Mouse (Mus musculus) layer of hippocampus, postnatal 10 days (tissue): ENCODE results near the gene Rnf130. TPM values are rescaled to one million over a fixed set of nuclear protein-coding genes. Genes with fewer than 3 reads are reported as not detected.

Source experiments
- DNase-seq, 2 experiments: peaks; one replicate each; pipeline ENCODE4 v3.0.0; 2021; ENCODE audit warnings: low spot score in 2 of 2
- microRNA-seq, 2 experiments: library from miRNA; unstranded; fragments of <30 nt; microRNA quantifications; one replicate each; pipeline ENCODE4 v1.2.0; 2021
- total RNA-seq, 2 experiments: library from RNA; stranded (reverse); gene quantifications; 2 replicates each; pipeline ENCODE4 v1.2.3; 2021

The Rnf130 gene
- total RNA-seq, 2 experiments from 2014 or later: 84.5 to 87.4 TPM

DNA sequence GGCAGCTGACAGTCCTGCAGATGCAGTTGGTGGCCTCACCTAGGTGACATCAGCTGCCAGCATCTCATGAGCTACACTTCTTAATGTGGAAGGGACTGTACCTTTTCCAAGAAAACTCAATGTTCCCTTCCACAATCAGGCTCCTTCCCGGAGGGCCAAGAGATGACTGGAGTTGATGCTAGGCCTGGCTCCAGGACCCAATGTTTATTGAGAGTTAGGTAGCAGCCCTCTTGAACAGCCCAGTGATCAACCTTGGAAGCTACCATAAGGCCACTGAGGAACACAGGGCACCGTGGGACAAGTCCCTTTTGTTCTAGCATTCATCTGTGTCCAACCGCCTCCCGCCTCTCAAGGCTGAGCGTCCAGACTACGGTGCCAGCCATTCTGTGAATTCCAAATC, 107.1 kb downstream of the Rnf130 start:
- DNase-seq: no peak

DNA sequence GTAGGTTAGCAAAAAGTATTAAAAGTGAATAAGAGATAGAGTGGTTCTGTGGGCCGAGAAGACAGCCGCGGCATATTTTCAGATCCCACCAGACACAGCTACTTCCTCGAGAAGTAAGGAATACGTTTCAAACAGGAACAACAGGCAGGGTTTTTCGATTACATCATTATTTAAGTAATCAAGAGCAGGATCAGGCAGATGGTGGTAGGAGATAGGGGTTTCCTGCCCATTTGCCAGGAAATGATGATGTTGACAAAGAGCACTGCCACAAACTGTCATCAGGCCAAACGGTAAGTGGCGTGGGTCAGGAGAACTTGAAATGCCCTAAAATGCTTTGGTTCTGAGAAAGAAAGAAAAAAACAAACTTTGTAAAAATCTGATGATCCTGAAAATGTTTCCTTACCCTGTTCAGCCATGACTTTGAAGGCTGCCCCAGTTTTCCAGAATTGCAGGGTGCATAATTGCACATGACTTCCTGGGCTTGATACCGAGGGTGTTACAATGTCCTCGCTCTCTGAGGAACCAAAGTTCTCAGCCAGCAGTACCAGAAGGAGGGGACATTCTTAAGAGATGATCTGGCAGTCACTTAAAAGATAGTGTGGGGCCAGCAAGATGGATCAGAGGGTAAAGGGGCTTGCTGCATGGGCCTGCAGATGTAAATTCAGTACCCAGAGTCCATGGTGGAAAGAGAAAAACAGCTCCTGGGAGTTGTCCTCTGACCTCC, 109.2 kb downstream of the Rnf130 start:
- DNase-seq: no peak

DNA sequence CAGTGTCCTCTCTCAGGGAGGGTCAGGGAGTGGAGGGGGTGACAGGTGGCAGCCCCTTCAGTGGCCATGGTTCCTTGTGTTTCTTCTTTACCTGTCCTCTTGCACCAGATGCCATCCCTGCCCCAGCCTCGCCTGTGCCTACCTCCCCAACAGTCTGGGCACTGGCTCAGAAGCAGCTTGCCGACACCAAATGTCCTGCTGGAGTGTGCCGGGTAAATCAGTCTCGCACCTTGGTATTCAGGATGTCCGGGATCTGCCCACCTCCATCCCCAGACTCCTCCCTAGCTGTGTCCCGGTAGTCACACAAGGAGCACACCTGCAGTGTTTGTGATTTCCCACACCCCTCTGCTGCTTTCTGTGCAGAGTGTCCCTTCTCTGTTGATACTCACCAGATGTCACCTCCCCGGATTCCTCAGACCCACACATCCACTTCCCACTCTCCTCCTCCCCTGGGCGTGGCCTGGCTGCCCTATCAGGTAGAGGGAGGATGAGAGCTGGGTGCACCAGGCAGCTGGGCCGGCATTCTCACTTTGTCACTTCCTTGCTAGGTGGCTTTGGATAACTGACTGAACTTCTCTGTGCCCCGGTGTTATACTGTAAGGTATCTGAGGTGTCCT, 113.2 kb downstream of the Rnf130 start:
- no peak for DNase-seq

DNA sequence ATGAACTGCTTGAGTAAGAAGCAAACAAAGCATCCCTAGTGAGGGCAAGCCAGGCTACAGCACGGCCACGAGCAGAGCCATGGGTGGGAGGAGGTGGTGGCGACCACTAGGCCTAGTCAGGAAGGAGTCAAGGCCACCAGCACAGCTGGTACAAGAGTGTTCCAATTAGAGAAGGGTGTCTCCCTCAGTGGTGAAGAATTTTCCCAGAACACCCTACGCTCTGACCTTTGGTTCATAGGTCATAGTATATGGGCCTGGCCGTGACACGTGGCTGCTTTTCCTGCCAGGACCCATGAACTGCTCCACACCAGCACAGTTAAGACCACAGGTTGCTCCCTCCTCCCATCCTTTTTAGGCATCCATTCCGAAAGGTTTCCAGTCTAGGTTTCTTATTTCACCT, 114.4 kb downstream of the Rnf130 start:
- no peak for DNase-seq

DNA sequence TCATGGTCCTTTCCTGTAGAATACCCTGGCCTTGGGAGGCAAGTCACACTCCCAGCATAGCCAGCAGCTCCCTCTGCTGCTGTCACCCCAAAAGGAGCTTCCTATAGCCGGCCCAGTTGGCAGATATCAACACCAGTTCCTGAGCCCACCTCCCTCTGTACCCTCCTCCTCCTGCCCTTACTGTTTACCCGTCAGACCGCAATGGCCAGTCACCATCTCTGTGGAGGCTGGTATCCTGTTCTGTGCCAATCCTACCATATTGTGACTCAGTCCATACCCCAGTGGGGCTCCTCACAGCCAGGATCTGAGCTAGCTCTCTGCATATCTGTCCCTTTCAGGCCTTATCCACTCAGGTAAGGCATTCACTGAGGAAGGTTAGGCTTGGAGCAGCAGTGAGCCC, 120.4 kb downstream of the Rnf130 start:
- DNase-seq: no peak

DNA sequence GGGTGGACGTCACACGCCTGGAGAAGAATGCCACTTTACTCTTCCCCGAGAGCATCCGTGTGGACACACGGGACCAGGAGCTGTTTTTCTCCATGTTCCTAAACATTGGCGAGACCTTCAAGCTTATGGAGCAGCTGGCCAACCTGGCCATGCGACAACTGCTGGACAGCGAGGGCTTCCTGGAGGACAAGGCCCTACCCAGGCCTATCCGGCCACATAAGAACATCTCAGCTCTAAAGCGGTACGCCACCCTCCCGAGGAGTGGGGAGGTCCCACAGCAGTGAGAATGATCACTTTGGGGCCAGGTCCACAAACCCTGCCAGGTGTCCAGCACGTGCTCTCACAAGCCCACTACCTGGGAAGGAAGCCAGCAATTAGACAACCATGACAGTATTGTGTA, 121.0 kb downstream of the Rnf130 start:
- no peak for DNase-seq

DNA sequence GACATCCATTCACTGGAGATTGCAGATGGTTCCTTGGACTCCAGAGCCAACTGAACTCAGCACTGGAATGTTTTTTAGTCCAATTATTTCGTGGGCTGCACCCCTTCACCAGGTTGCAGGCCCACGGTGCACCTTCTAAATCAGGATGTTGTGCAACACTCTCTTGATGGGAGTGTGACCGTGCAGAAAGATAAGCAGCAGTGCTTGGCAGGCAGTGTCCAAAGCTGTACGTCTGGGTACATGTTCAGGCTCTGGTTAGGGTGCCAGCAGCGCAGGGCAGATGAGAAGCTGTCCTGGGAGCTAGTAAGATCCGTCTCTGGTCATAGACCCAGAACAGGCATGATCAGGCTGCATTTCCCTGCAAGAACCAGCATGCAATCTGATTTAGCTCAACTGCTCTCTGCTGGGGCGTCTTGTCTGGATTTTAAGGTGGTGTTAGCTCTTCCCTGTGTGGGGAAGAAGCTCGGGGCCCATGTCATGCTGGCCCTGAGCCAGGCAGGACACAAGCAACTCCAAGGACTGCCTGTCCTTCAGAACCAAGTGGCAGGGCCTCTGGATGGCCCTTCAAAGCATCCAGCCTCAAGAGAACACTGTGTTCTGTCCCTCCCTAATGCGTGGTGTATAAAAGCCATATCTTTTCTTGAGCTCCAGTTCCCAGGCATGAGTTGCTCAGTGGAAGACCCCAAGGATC, 122.3 kb downstream of the Rnf130 start:
- DNase-seq: no peak

DNA sequence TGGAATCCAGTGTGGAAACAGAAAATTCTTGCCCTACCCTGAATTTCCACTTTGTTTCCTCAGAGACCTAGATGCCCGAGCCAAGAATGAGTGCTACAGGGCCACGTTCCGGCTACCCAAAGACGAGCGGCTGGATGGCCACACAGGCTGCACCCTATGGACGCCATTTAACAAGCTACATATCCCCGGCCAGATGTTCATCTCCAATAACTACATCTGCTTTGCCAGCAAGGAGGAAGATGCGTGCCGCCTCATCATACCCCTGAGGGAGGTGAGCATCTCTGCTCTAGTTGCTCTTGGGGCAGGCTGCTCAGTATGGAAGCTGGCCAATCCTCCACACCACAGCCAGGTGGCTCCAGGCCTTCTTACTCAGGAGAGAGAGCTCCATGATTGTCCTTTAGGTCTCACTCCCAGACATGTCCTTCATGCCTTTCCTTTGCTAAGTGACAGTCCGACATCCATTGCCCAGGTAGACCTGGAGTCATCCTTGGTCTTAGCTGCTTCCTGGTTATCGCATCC, 122.9 kb downstream of the Rnf130 start:
- DNase-seq: no peak

DNA sequence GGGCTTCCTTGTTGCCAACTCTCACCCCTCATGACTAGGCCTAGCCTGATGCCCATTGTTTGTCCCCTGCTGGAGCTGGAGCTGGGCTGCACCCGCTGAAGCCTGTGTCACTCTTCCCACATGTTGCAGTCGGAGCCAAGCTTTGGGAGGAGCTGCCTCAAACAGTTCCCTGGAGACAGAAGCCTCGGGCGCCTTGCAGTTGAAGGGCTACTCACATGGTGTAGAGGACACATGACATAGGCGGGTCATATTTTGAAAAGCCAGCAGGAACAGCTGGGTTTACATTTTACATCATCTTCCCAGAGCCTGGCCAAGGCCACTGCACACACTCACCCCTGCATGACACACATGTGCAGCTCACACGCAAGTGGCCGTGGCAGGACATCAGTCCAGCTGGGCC, 124.1 kb downstream of the Rnf130 start:
- no peak for DNase-seq

DNA sequence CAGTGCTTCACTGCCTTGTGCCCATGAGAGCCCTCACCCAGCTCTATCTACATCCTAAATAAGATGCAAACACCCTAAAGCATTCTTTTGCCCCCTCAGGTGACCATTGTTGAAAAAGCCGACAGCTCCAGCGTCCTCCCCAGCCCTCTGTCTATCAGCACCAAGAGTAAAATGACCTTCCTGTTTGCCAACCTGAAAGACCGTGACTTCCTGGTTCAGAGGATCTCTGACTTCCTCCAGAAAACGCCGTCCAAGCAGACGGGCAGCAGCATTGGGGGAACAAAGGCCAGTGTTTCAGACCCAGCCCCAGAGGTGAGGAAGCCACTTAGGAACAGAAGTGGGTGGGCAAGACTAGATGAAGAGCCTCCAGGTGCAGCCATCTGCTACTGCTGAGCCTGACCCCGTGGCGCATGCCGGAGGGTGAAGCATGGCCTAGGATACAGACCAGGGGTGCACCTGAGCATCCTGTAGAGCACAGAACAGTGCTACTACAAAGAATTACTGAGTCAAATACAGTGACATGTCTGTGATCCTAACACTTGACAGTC, 124.5 kb downstream of the Rnf130 start:
- DNase-seq: no peak

DNA sequence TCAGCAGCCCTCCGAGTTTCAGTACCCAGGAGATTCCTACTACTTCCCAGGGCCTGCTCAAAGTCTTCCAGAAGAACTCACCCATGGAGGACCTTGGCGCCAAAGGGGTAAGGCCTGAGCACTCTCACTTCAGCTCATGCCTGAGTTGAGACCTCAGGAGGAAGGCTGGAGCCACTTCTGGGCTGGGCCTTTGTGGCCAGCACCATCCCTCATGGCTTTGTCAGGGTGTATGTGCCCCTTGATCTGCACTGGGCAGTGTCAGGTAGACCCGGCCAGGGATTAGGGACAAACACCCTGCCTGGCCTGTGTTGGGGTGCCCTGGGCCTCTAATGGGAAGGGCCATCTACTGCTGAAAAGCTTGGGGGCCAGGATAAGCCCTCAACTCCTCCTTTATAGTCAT, 126.2 kb downstream of the Rnf130 start:
- DNase-seq: no peak

DNA sequence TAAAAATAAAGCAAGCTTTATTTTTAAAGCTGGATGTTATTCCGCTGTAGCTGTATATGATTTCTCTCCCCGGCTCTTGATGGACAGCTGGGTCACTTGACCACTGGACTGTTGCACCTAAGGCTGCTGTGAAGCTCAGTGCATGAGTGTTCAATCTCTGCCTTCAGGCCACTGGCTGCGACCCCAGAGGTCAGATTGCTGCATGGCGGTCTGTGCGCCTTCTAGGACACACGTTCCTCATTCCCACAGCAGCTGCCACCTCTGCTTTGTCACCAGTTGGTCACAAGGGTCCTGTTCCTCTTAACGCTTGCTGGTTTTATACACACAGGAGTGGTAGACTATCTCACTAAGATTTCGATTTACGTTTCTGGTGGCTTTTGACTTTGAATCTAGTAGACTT, 129.0 kb downstream of the Rnf130 start:
- DNase-seq: no peak

Small RNAs within 50 kb of the gene (microRNA-seq; reads per million reads assigned to microRNA genes)
- 124 to 183 reads per million in 2 experiments for gene Mir340

Other genes with a start within 250 kb of the Rnf130 start
- gene Gfpt2, start 231.2 kb upstream of the Rnf130 start, total RNA-seq: 1 to 10 TPM; 6.1 to 6.7 TPM
- 100 to 1,000 TPM; 151 to 152 TPM for gene Mapk9, start 178.6 kb upstream of the Rnf130 start, total RNA-seq
- gene Rasgef1c, start 123.5 kb upstream of the Rnf130 start, total RNA-seq: 1 to 10 TPM; 4.0 to 4.7 TPM
- 10 to 100 TPM; 74.0 to 76.4 TPM for gene Tbc1d9b, start 106.0 kb downstream of the Rnf130 start, total RNA-seq
- gene Mrnip, start 149.1 kb downstream of the Rnf130 start, total RNA-seq: 10 to 100 TPM; 20.5 to 21.3 TPM
- 100 to 1,000 TPM; 302 to 324 TPM for gene Sqstm1, start 185.5 kb downstream of the Rnf130 start, total RNA-seq
- 100 to 1,000 TPM; 201 to 243 TPM for gene Mgat4b, start 185.5 kb downstream of the Rnf130 start, total RNA-seq
- 10 to 100 TPM in 1 of 2 experiments, 1 to 10 TPM in 1; 9.9 to 15.5 TPM for gene Ltc4s, start 213.3 kb downstream of the Rnf130 start, total RNA-seq